Mouse (Mus musculus): ENCODE results near the gene Usp16.
"Not testable (repeated sequence)": the region's sequence is repeated elsewhere in the genome, so short reads cannot be mapped to it uniquely, and the experiment has no call there.

The Usp16 gene

GRCm38 (mm10) chr16:87486739-87487138, 32.2 kb downstream of the Usp16 start:
- DNase-seq (ENCODE audit: low read depth, low spot score), result no peak

- no peak for DNase-seq (ENCODE audit: low read depth, low spot score)
Measured at GRCm38 (mm10) chr16:87488605-87489004, 34.1 kb downstream of the Usp16 start.

- DNase-seq (ENCODE audit: low read depth, low spot score), result not testable (repeated sequence)
Measured at GRCm38 (mm10) chr16:87492191-87492792, 37.8 kb downstream of the Usp16 start.

- no peak for DNase-seq (ENCODE audit: low read depth, low spot score)
Measured at GRCm38 (mm10) chr16:87494955-87495655, 40.6 kb downstream of the Usp16 start.

- DNase-seq (ENCODE audit: low read depth, low spot score), result peak; percentile 94
Measured at GRCm38 (mm10) chr16:87495716-87496447, 41.4 kb downstream of the Usp16 start, which contains the start of gene Cct8. TSS of gene Cct8 (minus strand) at chr16:87495873.

GRCm38 (mm10) chr16:87496728-87497127, 42.2 kb downstream of the Usp16 start:
- no peak for DNase-seq (ENCODE audit: low read depth, low spot score)

- no peak for DNase-seq (ENCODE audit: low read depth, low spot score)
Measured at GRCm38 (mm10) chr16:87497171-87497570, 42.7 kb downstream of the Usp16 start.

- DNase-seq (ENCODE audit: low read depth, low spot score), result no peak
Measured at GRCm38 (mm10) chr16:87499556-87499955, 45.1 kb downstream of the Usp16 start.

GRCm38 (mm10) chr16:87501304-87502078, 47.0 kb downstream of the Usp16 start:
- no peak for DNase-seq (ENCODE audit: low read depth, low spot score)

- no peak for DNase-seq (ENCODE audit: low read depth, low spot score)
Measured at GRCm38 (mm10) chr16:87511706-87512105, 57.2 kb downstream of the Usp16 start.

- no peak for DNase-seq (ENCODE audit: low read depth, low spot score)
Measured at GRCm38 (mm10) chr16:87512331-87512730, 57.8 kb downstream of the Usp16 start.

GRCm38 (mm10) chr16:87524228-87524627, 69.7 kb downstream of the Usp16 start:
- no peak for DNase-seq (ENCODE audit: low read depth, low spot score)

GRCm38 (mm10) chr16:87527553-87528249, 73.2 kb downstream of the Usp16 start:
- no peak for DNase-seq (ENCODE audit: low read depth, low spot score)

GRCm38 (mm10) chr16:87528755-87529154, 74.3 kb downstream of the Usp16 start:
- no peak for DNase-seq (ENCODE audit: low read depth, low spot score)
